Mouse (Mus musculus) heart, embryonic 16.5 days (tissue): ENCODE measurements around the gene Rhcg. TPM values are rescaled to one million over a fixed set of nuclear protein-coding genes. Genes with fewer than 3 reads are reported as not detected.

Source experiments
- ATAC-seq: fragments of 200-750 bp; cut with Nextera tagmentation; replicated peaks from 2 replicates; pipeline ENCODE4 v1.8.0; 2017; ENCODE audit warnings: moderate number of reproducible peaks; ENCODE audit not compliant: insufficient read depth, low FRiP score; ENCODE audit errors: extremely low read depth
- H3K27ac ChIP-seq: fragments of 300-500 bp; sonication (generic); 2 replicates; pipeline ENCODE4 v1.5.1; 2014; ENCODE audit warnings: mild to moderate bottlenecking, low read length, control low read depth, moderate library complexity
- H3K27me3 ChIP-seq: fragments of 300-500 bp; sonication (generic); 2 replicates; pipeline ENCODE4 v1.6.1; 2014; ENCODE audit warnings: low read length, mixed read lengths; ENCODE audit not compliant: control insufficient read depth, insufficient read depth
- H3K36me3 ChIP-seq: fragments of 300-500 bp; sonication (generic); 2 replicates; pipeline ENCODE4 v1.6.1; 2014; ENCODE audit not compliant: control insufficient read depth, insufficient read depth
- H3K4me1 ChIP-seq: fragments of 300-500 bp; sonication (generic); 2 replicates; pipeline ENCODE4 v1.6.1; 2014; ENCODE audit warnings: low read length, mixed read lengths; ENCODE audit not compliant: control insufficient read depth, insufficient read depth
- H3K4me2 ChIP-seq: fragments of 300-500 bp; sonication (generic); 2 replicates; pipeline ENCODE4 v1.6.1; 2014; ENCODE audit warnings: low read depth, mild to moderate bottlenecking, control low read depth, low read length
- H3K4me3 ChIP-seq: fragments of 300-500 bp; sonication (generic); 2 replicates; pipeline ENCODE4 v1.5.1; 2014; ENCODE audit warnings: mild to moderate bottlenecking, control low read depth, low read length
- H3K9ac ChIP-seq: fragments of 300-500 bp; sonication (generic); 2 replicates; pipeline ENCODE4 v1.6.1; 2014; ENCODE audit warnings: low read length, control low read depth
- H3K9me3 ChIP-seq: fragments of 300-500 bp; sonication (generic); replicated peaks from 2 replicates; pipeline ENCODE4 v1.6.1; 2016; ENCODE audit warnings: low read length; ENCODE audit not compliant: control insufficient read depth
- WGBS: fragments of 180-500 bp; shearing (Covaris S2); extraction: QIAGEN DNeasy Blood & Tissue Kit; methylation state at CpG from one replicate; pipeline ENCODE4 v1.1.7; 2014; 5-methylcytosine and 5-hydroxymethylcytosine counted together
- polyA plus RNA-seq: library from polyadenylated mRNA; unstranded; fragments of >200 nt; fragmentation: Nextera tagmentation; extraction: Ambion mirVana; gene quantifications from 2 replicates; pipeline ENCODE4 v1.2.1, GENCODE M21; 2015

The Rhcg gene
- polyA plus RNA-seq, 1 experiment from 2014 or later = 0.20 TPM

GRCm38 (mm10) chr7:79589763-79590559, 27.5 kb downstream of the Rhcg start:
- WGBS = 18% methylated on average over 9 of the region's 9 CpGs
- H3K4me3 ChIP-seq = no peak overlapping the region
- no peaks in the 10 kb centered on the region for H3K4me1 ChIP-seq

GRCm38 (mm10) chr7:79588284-79588683, 29.2 kb downstream of the Rhcg start:
- WGBS = 66% methylated on average over 3 of the region's 3 CpGs
- Histone ChIP-seq H3K4me2 (no peak overlapping the region), H3K9ac (no peak overlapping the region), H3K9me3 (peaks cover 6% of the 10 kb centered on the region), H3K27ac (no peak overlapping the region), H3K27me3 (peaks cover 69% of the 10 kb centered on the region), H3K4me1 (no peaks in the 10 kb centered on the region), H3K36me3 (no peaks in the 10 kb centered on the region), H3K4me3 (no peak overlapping the region)
- no peak for ATAC-seq

More at GRCm38 (mm10) chr7:79589763-79590559, 27.5 kb downstream of the Rhcg start:
- H3K9me3 ChIP-seq = peaks cover 6% of the 10 kb centered on the region
- no peaks in the 10 kb centered on the region for H3K36me3 ChIP-seq
- peaks cover 71% of the 10 kb centered on the region for H3K27me3 ChIP-seq
- ATAC-seq = no peak
- no peak overlapping the region for H3K4me2 ChIP-seq
- no peak overlapping the region for H3K27ac ChIP-seq
- H3K9ac ChIP-seq = no peak overlapping the region

GRCm38 (mm10) chr7:79578851-79579241, 38.6 kb downstream of the Rhcg start:
- no peaks in the 10 kb centered on the region for H3K9me3 ChIP-seq
- peak; percentile 62 for ATAC-seq
- peak overlapping the region; percentile 57 for H3K4me2 ChIP-seq
- no peak overlapping the region for H3K27ac ChIP-seq
- peaks cover 48% of the 10 kb centered on the region for H3K27me3 ChIP-seq
- no peaks in the 10 kb centered on the region for H3K36me3 ChIP-seq
- H3K4me3 ChIP-seq = peak overlapping the region; percentile 43
- H3K9ac ChIP-seq = peak overlapping the region; percentile 44; the same call in 1 of the 2 replicates
- peaks cover 12% of the 10 kb centered on the region for H3K4me1 ChIP-seq
- 2% methylated on average over 20 of the region's 20 CpGs for WGBS

- H3K27me3 ChIP-seq = peaks cover 46% of the 10 kb centered on the region
- peaks cover 12% of the 10 kb centered on the region for H3K4me1 ChIP-seq
- H3K9me3 ChIP-seq = no peaks in the 10 kb centered on the region
- WGBS = 12% methylated on average over 25 of the region's 25 CpGs
- peak overlapping the region; percentile 44; the same call in 1 of the 2 replicates for H3K9ac ChIP-seq
- H3K4me3 ChIP-seq = peak overlapping the region; percentile 43
- no peaks in the 10 kb centered on the region for H3K36me3 ChIP-seq
- no peak for ATAC-seq
- H3K27ac ChIP-seq = no peak overlapping the region
- H3K4me2 ChIP-seq = peak overlapping the region; percentile 57
Measured at GRCm38 (mm10) chr7:79577931-79578850, 39.3 kb downstream of the Rhcg start.

GRCm38 (mm10) chr7:79577096-79577874, 40.2 kb downstream of the Rhcg start:
- H3K36me3 ChIP-seq = no peaks in the 10 kb centered on the region
- no peak overlapping the region for H3K9ac ChIP-seq
- no peak overlapping the region for H3K4me3 ChIP-seq
- peaks cover 12% of the 10 kb centered on the region for H3K4me1 ChIP-seq
- no peak overlapping the region for H3K27ac ChIP-seq
- no peak; the same call in 1 of the 2 replicates for ATAC-seq
- WGBS = 10% methylated on average over 12 of the region's 12 CpGs
- no peaks in the 10 kb centered on the region for H3K9me3 ChIP-seq
- no peak overlapping the region for H3K4me2 ChIP-seq
- peaks cover 47% of the 10 kb centered on the region for H3K27me3 ChIP-seq

GRCm38 (mm10) chr7:79576659-79577058, 40.8 kb downstream of the Rhcg start:
- 5% methylated on average over 5 of the region's 5 CpGs for WGBS
- ATAC-seq = no peak
- peaks cover 44% of the 10 kb centered on the region for H3K27me3 ChIP-seq

GRCm38 (mm10) chr7:79572191-79572818, 45.2 kb downstream of the Rhcg start:
- H3K27me3 ChIP-seq = peaks cover 34% of the 10 kb centered on the region
- no peak overlapping the region for H3K27ac ChIP-seq
- no peak overlapping the region for H3K4me3 ChIP-seq
- no peaks in the 10 kb centered on the region for H3K4me1 ChIP-seq
- no peak overlapping the region for H3K9ac ChIP-seq
- WGBS = 67% methylated on average over 19 of the region's 19 CpGs
- no peak overlapping the region for H3K4me2 ChIP-seq
- no peaks in the 10 kb centered on the region for H3K36me3 ChIP-seq
- no peaks in the 10 kb centered on the region for H3K9me3 ChIP-seq
- no peak for ATAC-seq

More at GRCm38 (mm10) chr7:79576659-79577058, 40.8 kb downstream of the Rhcg start:
- Histone ChIP-seq H3K36me3 (no peaks in the 10 kb centered on the region), H3K4me2 (no peak overlapping the region), H3K9ac (no peak overlapping the region), H3K9me3 (no peaks in the 10 kb centered on the region), H3K27ac (no peak overlapping the region), H3K4me1 (peaks cover 12% of the 10 kb centered on the region), H3K4me3 (no peak overlapping the region)

- Histone ChIP-seq H3K36me3 (no peaks in the 10 kb centered on the region), H3K4me1 (no peaks in the 10 kb centered on the region), H3K27me3 (peaks cover 25% of the 10 kb centered on the region), H3K27ac (no peak overlapping the region), H3K9ac (no peak overlapping the region), H3K9me3 (no peaks in the 10 kb centered on the region), H3K4me3 (no peak overlapping the region), H3K4me2 (no peak overlapping the region)
- 42% methylated on average over 4 of the region's 4 CpGs for WGBS
- ATAC-seq = no peak
Measured at GRCm38 (mm10) chr7:79568937-79569535, 48.4 kb downstream of the Rhcg start.
